Mouse (Mus musculus) liver, postnatal 0 days (tissue): Measurements from ENCODE around the gene Ccser1. TPM values are rescaled to one million over a fixed set of nuclear protein-coding genes. Genes with fewer than 3 reads are reported as not detected.

ENCODE experiments used
- ATAC-seq: fragments of 200-750 bp; cut with Nextera tagmentation; 2 replicates; pipeline ENCODE4 v1.8.0; 2017; ENCODE audit warnings: mild to moderate bottlenecking, moderate library complexity
- DNase-seq: peaks from one replicate; pipeline ENCODE4 v3.0.0-alpha.2; 2016
- H3K27ac ChIP-seq: fragments of 300-500 bp; sonication (generic); 2 replicates; pipeline ENCODE4 v1.5.1; 2014; ENCODE audit warnings: antibody characterized with exemption, moderate library complexity, mild to moderate bottlenecking, low read depth
- H3K27me3 ChIP-seq: fragments of 300-500 bp; sonication (generic); 2 replicates; pipeline ENCODE4 v1.6.1; 2014; ENCODE audit warnings: low read length, control low read depth, mixed read lengths; ENCODE audit not compliant: insufficient read depth
- H3K36me3 ChIP-seq: fragments of 300-500 bp; sonication (generic); replicated peaks from 2 replicates; pipeline ENCODE4 v1.6.1; 2014; ENCODE audit warnings: mild to moderate bottlenecking, control low read depth, low read length, moderate library complexity, mixed read lengths; ENCODE audit not compliant: insufficient read depth
- H3K4me1 ChIP-seq: fragments of 300-500 bp; sonication (generic); 2 replicates; pipeline ENCODE4 v1.6.1; 2014; ENCODE audit warnings: antibody characterized with exemption, mild to moderate bottlenecking, control low read depth; ENCODE audit not compliant: insufficient read depth
- H3K4me2 ChIP-seq: fragments of 300-500 bp; sonication (generic); 2 replicates; pipeline ENCODE4 v1.6.1; 2014; ENCODE audit warnings: low read depth, mild to moderate bottlenecking, low read length, moderate library complexity, mixed read lengths
- H3K4me3 ChIP-seq: fragments of 300-500 bp; sonication (generic); 2 replicates; pipeline ENCODE4 v1.5.1; 2014; ENCODE audit warnings: low read depth, low read length
- H3K9ac ChIP-seq: fragments of 300-500 bp; sonication (generic); replicated peaks from 2 replicates; pipeline ENCODE4 v1.6.1; 2014; ENCODE audit warnings: mild to moderate bottlenecking, moderate library complexity
- H3K9me3 ChIP-seq: fragments of 300-500 bp; sonication (generic); 2 replicates; pipeline ENCODE4 v1.6.1; 2016; ENCODE audit warnings: mild to moderate bottlenecking, control low read depth, low read length, mixed read lengths
- CTCF ChIP-seq: sonication (generic); IDR thresholded peaks from 2 replicates; pipeline ENCODE4 v1.5.1; 2016; ENCODE audit warnings: antibody characterized with exemption, low read depth
- EP300 ChIP-seq: IDR thresholded peaks from 2 replicates; pipeline ENCODE4 v1.6.1; 2016; ENCODE audit warnings: antibody characterized with exemption, low read depth, mild to moderate bottlenecking
- WGBS: fragments of 180-500 bp; shearing (Covaris S2); extraction: QIAGEN DNeasy Blood & Tissue Kit; methylation state at CpG from one replicate; pipeline ENCODE4 v1.1.7; 2014; ENCODE audit not compliant: insufficient replicate concordance; 5-methylcytosine and 5-hydroxymethylcytosine counted together
- polyA plus RNA-seq: library from polyadenylated mRNA; unstranded; fragments of >200 nt; fragmentation: Nextera tagmentation; extraction: Ambion mirVana; gene quantifications from 2 replicates; pipeline ENCODE4 v1.2.1, GENCODE M21; 2015

Ccser1 gene
- polyA plus RNA-seq, 1 experiment from 2014 or later: 0.18 TPM

DNA sequence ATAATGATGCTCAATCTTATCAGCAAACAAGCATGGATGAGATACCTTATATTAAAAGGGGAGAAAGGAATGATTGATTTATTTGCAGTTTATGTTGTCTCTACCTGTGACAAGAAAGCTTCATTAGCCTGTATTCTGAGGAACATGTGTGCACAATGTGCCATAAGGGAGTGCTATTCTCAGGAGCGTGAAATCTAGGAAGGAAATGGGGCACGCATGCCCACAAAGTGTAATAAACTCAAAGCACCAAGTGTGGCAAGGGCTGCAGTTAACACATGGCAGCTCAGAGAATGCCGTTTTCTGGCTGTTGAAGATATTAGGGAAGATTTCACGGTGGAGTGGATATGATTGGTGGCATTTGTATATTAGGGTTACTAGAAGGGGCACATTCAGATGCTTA lies 434.8 kb downstream of the Ccser1 start:
- no peaks in the 10 kb centered on the region for H3K4me1 ChIP-seq

DNA sequence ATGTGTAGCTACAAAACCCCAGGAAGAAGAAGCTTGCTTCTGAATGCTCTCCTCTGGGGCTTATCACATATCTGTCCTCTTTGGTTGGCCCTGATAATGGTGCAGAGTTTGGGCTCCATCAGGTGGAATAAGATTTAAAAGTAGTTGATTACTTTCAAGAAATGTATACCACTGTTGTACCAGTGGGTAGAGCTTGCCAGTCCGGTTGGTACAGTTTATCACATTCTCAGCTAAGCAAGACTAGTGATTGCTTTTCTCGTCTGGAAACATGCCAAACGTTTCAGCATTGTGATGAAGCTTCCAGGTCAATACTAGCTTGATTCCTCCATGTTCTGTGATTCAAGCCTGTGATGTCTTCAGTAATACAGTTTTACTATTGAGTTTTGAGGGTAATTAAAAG lies 441.6 kb downstream of the Ccser1 start:
- Histone ChIP-seq H3K27me3 (no peaks in the 10 kb centered on the region), H3K9ac (no peak overlapping the region), H3K27ac (no peak overlapping the region), H3K4me3 (no peak overlapping the region), H3K9me3 (no peaks in the 10 kb centered on the region), H3K4me1 (no peaks in the 10 kb centered on the region), H3K4me2 (no peak overlapping the region), H3K36me3 (no peaks in the 10 kb centered on the region)
- DNase-seq (no peak), ATAC-seq (no peak)
- TF ChIP-seq CTCF: no peak
- TF ChIP-seq EP300: no peak
- 59% methylated on average over 3 of the region's 3 CpGs for WGBS

More for the DNA sequence above, 434.8 kb downstream of the Ccser1 start:
- 74% methylated on average over 4 of the region's 4 CpGs for WGBS
- no peak for ATAC-seq
- Histone ChIP-seq H3K27ac (no peak overlapping the region), H3K4me3 (no peak overlapping the region), H3K4me2 (no peak overlapping the region), H3K9ac (no peak overlapping the region), H3K27me3 (no peaks in the 10 kb centered on the region), H3K9me3 (no peaks in the 10 kb centered on the region), H3K36me3 (no peaks in the 10 kb centered on the region)
- DNase-seq: no peak
- TF ChIP-seq CTCF (no peak), EP300 (no peak)

DNA sequence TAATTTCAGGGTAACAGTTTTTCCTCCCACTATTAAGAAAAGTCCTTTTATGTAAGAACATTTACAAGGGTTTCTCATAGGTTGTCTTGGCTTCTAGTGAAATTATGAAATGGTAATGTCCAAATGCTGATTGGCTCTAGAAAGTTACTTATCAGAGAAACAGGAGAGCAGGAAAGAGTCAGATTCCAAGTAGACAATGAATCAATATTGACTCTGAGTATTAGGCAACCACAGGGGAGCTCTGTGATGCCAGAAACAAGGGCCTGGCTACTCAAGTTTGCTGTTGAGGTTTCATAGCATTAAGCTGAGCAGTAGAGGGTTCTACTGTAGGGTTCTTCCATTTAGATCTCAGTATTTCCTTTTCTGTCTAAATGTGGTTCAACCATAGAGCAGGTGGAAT lies 481.3 kb downstream of the Ccser1 start:
- no peaks in the 10 kb centered on the region for H3K4me1 ChIP-seq
- ATAC-seq (no peak), DNase-seq (no peak)
- H3K9me3 ChIP-seq: no peaks in the 10 kb centered on the region
- no peaks in the 10 kb centered on the region for H3K36me3 ChIP-seq
- no peak overlapping the region for H3K27ac ChIP-seq
- no peak overlapping the region for H3K9ac ChIP-seq
- TF ChIP-seq CTCF (no peak), EP300 (no peak)
- no peaks in the 10 kb centered on the region for H3K27me3 ChIP-seq
- H3K4me2 ChIP-seq: no peak overlapping the region
- H3K4me3 ChIP-seq: no peak overlapping the region

DNA sequence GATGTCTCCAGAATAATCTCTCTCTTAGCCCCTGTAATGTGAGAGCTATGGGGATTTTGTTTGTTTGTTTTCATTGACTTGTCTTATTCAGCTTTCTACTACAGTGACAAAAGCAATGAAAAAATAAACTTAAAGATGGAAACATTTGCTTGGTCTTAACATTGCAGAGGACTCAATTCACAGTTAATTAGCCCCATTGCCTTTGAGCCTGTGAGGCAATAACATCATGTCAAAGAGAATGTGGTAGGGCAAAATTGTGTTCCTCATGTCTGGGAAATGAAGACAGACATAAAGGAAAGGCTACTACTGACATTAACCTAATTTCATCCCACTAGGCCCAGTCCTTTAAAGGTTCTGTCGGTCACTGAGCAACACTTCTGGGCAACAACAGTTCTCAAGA lies 484.4 kb downstream of the Ccser1 start:
- Histone ChIP-seq H3K9ac (no peak overlapping the region), H3K36me3 (no peaks in the 10 kb centered on the region), H3K27ac (no peak overlapping the region), H3K4me2 (no peak overlapping the region), H3K4me1 (no peaks in the 10 kb centered on the region), H3K27me3 (no peaks in the 10 kb centered on the region), H3K4me3 (no peak overlapping the region), H3K9me3 (no peaks in the 10 kb centered on the region)
- TF ChIP-seq CTCF: no peak
- TF ChIP-seq EP300: no peak
- ATAC-seq: no peak
- WGBS: 69% methylated on average over 1 of the region's 1 CpGs
- no peak for DNase-seq

DNA sequence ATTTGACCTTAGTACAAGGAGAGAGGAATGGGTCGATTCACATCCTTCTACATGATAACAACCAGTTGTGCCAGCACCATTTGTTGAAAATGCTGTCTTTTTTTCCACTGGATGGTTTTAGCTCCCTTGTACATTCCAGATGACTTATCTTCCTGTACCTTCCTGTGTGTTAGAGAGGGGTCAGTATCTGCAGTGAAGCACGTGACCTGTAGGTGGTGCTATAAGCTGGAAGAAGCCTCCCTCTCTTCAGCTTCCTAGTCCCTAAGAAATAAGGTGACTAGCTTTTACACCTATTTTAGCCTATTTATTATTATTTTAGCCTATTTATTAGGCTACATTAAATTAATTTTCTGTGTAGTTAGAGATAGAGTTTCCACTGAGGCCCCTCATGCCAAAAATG lies 506.9 kb downstream of the Ccser1 start:
- TF ChIP-seq CTCF: 0 out of 2 replicates have a peak, but pooled peaks have one; percentile 23
- TF ChIP-seq EP300: no peak
- Histone ChIP-seq H3K4me1 (no peaks in the 10 kb centered on the region), H3K4me2 (no peak overlapping the region), H3K9ac (no peak overlapping the region), H3K27me3 (no peaks in the 10 kb centered on the region), H3K4me3 (no peak overlapping the region), H3K9me3 (no peaks in the 10 kb centered on the region), H3K36me3 (no peaks in the 10 kb centered on the region), H3K27ac (no peak overlapping the region)
- ATAC-seq (no peak), DNase-seq (no peak)
- WGBS: 33% methylated on average over 2 of the region's 2 CpGs

DNA sequence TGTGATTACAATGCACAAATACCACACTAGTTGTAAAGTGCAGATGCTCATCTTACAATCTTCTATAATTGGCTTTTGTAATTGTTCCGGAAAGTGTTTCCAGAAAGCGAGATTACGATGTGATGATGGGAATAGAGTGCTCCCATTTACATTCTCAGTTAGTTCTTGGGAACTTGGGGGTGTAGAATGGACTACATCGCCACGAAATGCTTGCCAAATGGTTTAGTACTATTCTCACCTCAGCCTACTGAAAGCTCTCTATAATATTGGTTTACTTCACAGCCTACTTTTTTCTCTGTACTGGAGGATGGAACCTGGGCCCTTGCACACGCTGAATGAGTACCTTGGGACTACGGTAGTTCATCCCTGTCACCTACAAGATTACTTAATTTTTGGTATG lies 522.9 kb downstream of the Ccser1 start:
- H3K4me3 ChIP-seq: no peak overlapping the region
- ATAC-seq: no peak
- no peak overlapping the region for H3K9ac ChIP-seq
- H3K4me1 ChIP-seq: no peaks in the 10 kb centered on the region
- no peak overlapping the region for H3K4me2 ChIP-seq
- WGBS: 77% methylated on average over 7 of the region's 7 CpGs
- H3K27ac ChIP-seq: no peak overlapping the region
- H3K9me3 ChIP-seq: no peaks in the 10 kb centered on the region
- H3K27me3 ChIP-seq: no peaks in the 10 kb centered on the region
- no peak for DNase-seq
- no peaks in the 10 kb centered on the region for H3K36me3 ChIP-seq
- no peak for TF ChIP-seq CTCF
- TF ChIP-seq EP300: no peak

DNA sequence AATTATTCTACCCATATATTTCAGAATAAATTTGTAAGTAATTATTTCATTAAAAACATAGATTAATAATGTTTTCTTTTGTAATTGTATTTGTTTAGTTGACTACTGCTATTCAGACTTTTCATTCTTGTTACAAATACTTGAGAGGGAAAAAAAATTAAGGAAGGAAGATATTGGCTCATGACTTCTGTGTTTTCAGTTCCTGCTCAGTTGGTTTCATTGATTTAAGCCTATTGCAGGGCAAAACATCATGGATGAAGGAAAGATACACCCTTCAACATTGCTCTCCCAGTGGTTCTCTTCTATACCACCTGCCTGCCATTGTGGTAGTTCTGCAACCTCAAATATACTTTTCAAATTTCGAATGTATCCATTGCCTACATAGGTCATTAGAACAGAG lies 541.1 kb downstream of the Ccser1 start:
- Histone ChIP-seq H3K9ac (no peak overlapping the region), H3K4me3 (no peak overlapping the region), H3K9me3 (no peaks in the 10 kb centered on the region), H3K27ac (no peak overlapping the region), H3K4me2 (no peak overlapping the region), H3K27me3 (no peaks in the 10 kb centered on the region), H3K36me3 (no peaks in the 10 kb centered on the region), H3K4me1 (no peaks in the 10 kb centered on the region)
- WGBS: 50% methylated on average over 1 of the region's 1 CpGs
- ATAC-seq (no peak), DNase-seq (no peak)
- TF ChIP-seq CTCF: no peak
- no peak for TF ChIP-seq EP300
